Mouse (Mus musculus) natural killer cell, adult 2 months (primary cell): ENCODE measurements around the gene Lad1.

Experiments
- DNase-seq, 2 experiments: peaks; one replicate each; pipeline ENCODE4 v3.0.0; 2022; ENCODE audit warnings: low spot score in 2 of 2

Gene Lad1

GRCm38 (mm10) chr1:135818481-135819086, at the start of gene Lad1:
Lad1 (plus strand) TSS chr1:135818598.
- no peak for DNase-seq

- DNase-seq, result no peak
These were observed 48.2 kb upstream of the Lad1 start for GRCm38 (mm10) chr1:135770237-135770636.

GRCm38 (mm10) chr1:135770896-135771572, 47.4 kb upstream of the Lad1 start:
- no peak for DNase-seq

GRCm38 (mm10) chr1:135771573-135771970, 46.8 kb upstream of the Lad1 start:
- DNase-seq, result no peak

GRCm38 (mm10) chr1:135776596-135776995, 41.8 kb upstream of the Lad1 start:
- DNase-seq, result no peak

- DNase-seq, result no peak
These were observed 41.4 kb upstream of the Lad1 start for GRCm38 (mm10) chr1:135777046-135777445.

- no peak for DNase-seq
These were observed 39.4 kb upstream of the Lad1 start, which contains the start of gene Tnni1 for GRCm38 (mm10) chr1:135778780-135779535. Tnni1 (plus strand) TSS chr1:135779434.

- no peak for DNase-seq
These were observed 37.7 kb upstream of the Lad1 start for GRCm38 (mm10) chr1:135780649-135781048.

GRCm38 (mm10) chr1:135781220-135781619, 37.2 kb upstream of the Lad1 start:
- peak in 1 of 2 experiments; percentile 47 for DNase-seq

GRCm38 (mm10) chr1:135782816-135783215, 35.6 kb upstream of the Lad1 start:
- DNase-seq, result no peak

GRCm38 (mm10) chr1:135787799-135788198, 30.6 kb upstream of the Lad1 start:
- DNase-seq, result peak; percentile 62 to 77

- DNase-seq, result peak in 1 of 2 experiments; percentile 28
These were observed 29.7 kb upstream of the Lad1 start for GRCm38 (mm10) chr1:135788708-135789107.

- peak; percentile 62 to 69 for DNase-seq
These were observed 28.6 kb upstream of the Lad1 start for GRCm38 (mm10) chr1:135789815-135790214.

GRCm38 (mm10) chr1:135792143-135792939, 26.1 kb upstream of the Lad1 start:
- no peak for DNase-seq

- DNase-seq, result no peak
These were observed 24.8 kb upstream of the Lad1 start for GRCm38 (mm10) chr1:135793370-135794215.

- DNase-seq, result no peak
These were observed 23.9 kb upstream of the Lad1 start for GRCm38 (mm10) chr1:135794216-135795134.

GRCm38 (mm10) chr1:135798492-135798891, 19.9 kb upstream of the Lad1 start:
- no peak for DNase-seq

GRCm38 (mm10) chr1:135799109-135799627, 19.2 kb upstream of the Lad1 start:
- DNase-seq, result no peak

GRCm38 (mm10) chr1:135800192-135800950, 18.0 kb upstream of the Lad1 start:
- DNase-seq, result no peak
